Mouse (Mus musculus) granulocyte monocyte progenitor cell, adult 5-6 weeks (primary cell): ENCODE results near the gene Vgll4. TPM values are rescaled to one million over a fixed set of nuclear protein-coding genes. Genes with fewer than 3 reads are reported as not detected.
"Not testable (repeated sequence)": the region's sequence is repeated elsewhere in the genome, so short reads cannot be mapped to it uniquely, and the experiment has no call there.

Source experiments
- ATAC-seq: replicated peaks from 2 replicates; pipeline ENCODE4 v1.8.0; 2016; ENCODE audit warnings: mild to moderate bottlenecking, moderate TSS enrichment, inconsistent platforms; ENCODE audit not compliant: poor library complexity, severe bottlenecking
- total RNA-seq, 2 experiments: library from RNA; stranded (forward) in 1 of 2; stranded (reverse) in 1 of 2; fragments of 200-712, 200-1000 nt in 1 of 2; fragments of >200 nt in 1 of 2; fragmentation: Nextera tagmentation in 1 of 2; gene quantifications; 2 replicates each; pipeline ENCODE4 v1.2.3; 2014 to 2017

Vgll4 gene
- total RNA-seq, 2 experiments from 2014 or later = 16.5 to 16.9 TPM

DNA sequence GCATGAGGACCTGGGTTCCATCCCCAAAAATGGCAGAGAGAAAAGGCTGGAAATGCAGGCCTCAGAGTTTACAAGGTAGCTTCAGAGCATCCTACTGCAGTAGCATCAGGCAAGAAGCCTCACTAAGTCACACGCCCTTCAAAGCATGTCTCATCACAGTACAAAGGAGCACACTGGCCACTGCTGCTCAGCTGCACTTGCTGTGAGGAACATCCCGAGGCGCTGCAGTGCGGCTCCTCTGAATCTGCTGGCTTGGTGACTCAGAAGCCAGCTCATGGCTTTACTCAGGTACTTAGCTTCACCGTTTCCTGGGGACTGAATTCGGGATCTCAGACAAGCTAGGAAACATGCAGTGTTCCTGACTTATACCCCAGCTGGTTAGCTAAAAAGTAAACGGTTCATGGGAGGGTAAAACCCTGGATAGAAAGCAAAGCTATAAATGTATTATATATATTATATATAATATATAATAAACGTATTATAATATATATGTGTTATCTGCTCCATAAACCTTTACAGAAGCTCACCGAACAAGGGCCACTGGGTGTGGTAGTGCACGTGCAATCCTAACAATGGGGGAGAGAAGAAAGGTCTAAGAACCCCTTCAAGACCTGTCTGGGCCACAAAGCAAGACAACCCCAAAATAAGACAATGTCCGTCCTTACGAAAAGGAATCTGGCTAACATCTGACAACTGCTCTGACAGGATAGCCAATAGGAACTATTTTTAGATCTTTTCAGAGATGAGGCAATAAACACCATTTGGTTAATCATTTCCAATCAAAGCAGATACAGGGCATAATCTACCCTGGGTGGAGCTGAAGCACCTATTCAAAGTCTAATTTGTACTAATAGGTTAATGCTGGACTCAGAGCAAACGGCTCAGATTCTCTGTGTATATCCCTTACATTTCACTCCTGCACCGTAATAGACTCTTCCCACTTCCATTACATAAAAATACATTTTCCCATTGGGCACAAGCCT is 25.0 kb downstream of the Vgll4 start:
- ATAC-seq = no peak

DNA sequence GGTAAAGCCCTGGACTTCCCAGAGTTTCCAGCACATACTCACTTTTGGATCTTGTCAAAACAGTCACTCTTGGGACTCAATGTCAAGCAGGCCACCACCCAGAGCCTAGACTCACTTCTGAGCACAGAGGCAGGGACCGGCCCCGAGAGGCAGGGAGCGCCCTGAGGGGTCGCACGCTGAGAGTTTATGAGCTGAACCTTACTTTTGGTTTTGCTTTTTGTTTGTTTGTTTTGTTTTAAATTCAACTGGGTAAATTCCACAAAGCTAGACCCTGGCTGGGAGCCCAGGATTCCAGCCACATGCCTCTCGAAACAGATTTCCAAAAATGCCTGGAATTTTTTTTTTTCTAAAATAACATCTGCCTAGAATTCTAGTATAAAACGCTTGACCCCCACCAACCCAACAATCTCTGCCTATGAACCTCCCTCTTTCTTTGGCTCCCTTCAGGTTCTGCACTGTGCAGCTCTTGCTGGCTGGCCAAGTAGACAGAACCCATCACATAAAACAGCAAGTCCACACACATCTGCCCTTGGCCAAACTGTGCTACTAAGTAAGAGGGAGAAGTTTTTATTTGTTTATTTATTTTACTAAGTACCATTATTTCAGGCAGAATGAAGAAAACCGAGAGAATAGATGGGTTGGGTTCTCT is 28.5 kb downstream of the Vgll4 start:
- ATAC-seq = no peak

DNA sequence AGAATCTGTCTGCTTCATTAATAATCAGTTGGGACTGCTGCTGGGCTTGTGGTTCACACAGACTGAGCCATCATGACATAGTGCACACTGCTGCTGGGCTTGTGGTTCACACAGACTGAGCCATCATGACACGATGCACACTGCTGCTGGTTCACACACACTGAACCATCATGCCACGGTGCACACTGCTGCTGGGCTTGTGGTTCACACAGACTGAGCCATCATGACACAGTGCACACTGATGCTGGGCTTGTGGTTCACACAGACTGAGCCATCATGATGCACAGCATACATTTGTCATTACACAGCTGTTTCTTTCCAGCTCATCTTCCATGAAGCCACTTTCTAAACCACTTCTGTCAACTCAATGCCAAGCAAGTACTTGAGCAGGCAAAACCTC is 30.1 kb downstream of the Vgll4 start:
- no peak for ATAC-seq

DNA sequence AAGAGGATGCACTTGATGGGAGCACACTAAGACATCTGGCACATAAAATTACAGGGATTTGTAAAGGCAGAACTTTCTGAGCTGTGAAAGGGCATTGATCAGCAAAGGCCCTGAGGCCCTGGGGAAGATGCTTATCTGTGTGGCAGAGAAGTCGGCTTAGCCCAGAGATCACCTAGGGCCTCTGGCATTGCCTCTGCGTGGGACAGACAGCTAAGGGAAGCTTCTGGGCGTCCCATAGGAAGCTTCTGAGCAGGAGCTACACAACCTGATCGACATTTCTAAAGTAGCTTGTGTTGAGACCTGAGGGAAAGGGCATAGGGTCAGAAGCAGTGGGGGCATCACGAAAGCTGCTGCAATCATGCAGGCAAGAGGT is 32.9 kb downstream of the Vgll4 start:
- ATAC-seq = no peak

DNA sequence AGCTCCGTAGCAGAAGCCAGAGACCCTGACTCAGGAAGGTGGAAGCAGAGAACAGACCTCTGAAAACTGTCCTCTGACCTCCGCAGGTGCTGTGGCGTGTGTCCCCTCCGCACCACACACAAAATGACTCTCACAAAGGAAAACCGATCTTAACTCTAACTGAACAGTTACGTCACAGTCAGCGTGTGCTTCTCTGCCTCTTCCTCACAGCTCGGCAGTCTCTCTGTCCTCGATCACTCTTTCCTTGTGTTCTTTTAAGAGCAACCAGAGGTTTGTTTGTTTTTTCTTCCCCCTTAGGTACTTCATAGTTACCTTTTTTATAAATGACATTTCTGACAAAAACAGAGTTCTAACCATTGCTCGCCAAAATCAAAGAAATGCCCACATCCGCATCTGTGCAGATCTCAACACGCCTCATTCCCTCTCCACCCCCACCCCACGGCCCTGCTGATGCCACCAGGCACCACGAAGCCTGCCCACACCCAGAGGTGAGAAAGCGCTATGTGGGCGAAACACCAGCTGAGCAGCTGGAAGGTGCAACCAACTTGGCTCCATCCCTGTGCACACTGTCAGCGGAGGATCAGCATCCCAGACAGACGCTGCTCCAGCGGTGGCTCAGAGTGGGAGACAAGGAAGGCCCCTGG is 33.4 kb downstream of the Vgll4 start:
- ATAC-seq = no peak

DNA sequence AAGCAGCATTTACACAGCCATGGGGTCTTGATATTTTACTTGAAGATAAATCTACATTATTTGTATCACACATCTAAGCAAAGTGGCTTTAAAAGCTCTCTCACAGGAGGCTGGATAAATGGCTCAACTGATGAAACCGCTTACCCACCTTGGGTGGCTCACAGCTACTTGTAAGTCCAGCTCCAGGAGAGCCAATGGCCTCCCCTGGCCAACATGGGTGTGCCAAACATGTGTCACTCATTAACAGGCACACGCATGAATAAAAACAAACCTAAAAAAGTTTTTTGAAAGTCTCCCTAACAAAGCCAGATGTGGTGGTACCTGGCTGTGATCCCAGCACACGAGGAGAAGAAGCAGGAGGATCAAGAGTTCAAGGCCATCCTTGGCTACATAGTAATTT is 34.4 kb downstream of the Vgll4 start:
- ATAC-seq = no peak

DNA sequence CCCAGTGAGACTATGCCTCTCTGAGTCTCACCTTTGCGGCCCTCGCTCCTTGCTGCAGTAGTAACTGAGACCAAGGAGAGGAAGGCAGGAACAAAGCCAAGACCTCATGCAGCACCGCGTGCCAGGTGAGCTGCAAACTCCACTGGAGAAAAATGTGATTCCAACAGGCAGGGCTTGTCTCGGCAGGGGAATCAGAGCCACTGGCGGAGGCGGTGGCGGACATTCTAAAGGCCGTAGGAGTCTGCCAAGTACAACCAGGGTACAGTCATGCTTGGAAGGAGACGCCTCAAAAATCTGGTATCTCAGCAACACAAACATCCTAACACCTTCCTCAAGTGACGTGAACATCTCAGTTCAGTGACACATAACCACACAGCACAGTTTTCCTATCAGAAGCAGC is 35.7 kb downstream of the Vgll4 start:
- ATAC-seq = no peak

DNA sequence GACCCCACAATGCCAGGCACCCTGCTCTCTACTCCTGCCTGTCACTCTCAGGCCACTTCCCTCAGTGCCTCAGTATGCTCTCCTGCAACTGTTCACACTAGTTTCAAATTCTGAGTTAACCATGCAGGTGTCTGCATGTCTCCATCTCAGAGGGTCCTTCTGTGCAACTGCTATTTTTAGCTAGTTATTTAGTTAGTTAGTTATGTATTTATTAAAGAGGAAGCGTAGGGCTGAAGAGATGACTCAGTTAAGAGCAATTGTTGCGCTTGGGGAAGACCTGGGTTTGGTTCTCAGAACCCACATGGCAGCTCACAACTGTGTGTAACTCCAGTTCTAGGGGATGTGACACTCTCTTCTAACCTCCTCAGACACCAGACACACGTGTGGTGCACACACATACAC is 36.8 kb downstream of the Vgll4 start:
- no peak for ATAC-seq

DNA sequence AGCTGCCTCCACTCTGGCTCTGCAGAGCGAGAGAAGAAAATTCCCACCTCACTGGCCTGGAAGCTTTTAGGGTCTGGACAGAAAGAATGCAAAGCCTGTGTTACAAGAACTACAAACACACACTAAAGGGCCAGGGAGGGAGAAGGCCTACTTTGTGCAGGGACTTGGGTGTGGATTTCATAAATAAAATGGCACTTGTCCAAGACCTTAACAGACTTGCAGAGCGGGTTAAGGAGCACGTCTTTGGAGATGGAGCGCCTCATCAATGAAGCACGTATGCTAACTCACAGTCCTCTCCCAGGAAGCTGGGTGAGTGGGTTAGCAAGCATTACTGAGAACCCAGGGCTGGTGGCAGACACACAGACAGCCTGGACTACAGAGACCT is 37.7 kb downstream of the Vgll4 start:
- no peak for ATAC-seq

DNA sequence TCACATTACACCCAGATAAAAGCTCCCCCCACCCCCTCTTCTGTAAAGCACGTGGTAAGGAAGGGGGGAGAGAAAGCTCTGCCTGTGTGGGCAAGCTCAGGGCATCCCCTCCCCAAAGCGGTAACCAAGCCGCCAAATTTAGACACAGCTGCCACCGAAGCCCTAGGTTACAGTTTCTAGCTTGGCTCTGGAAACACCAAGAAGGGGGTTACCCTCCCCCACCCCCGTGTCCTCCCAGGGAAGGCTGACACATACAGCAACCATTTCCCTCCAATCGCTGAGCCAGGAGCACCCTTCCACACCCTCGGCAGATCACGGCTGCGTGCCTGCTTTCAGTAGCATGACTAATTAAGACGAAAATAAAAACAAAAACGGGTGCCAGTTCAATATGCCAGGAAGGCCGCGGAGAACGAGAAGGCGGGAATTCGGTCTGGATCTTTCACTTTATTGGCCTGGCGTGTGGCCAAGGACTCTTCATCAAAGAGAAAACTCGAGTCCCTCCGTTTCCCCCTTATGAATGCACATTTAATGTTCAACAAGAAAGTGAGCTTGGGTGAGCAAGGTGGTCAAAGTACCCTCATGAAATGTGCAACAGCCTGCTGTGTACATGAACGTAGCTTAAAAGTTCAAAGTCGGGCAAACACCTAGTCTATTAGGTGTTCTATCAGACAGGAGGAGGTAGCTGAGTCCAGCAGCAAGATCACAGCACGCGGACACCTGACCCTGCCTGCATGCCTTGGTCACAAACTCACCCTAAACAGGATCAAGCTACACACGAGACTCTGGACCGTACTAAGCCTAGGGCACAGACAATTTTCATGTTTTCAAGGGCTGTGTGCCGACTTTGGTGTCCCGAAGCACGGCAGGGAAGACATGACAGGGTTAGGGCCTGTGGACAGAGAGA is 38.3 kb downstream of the Vgll4 start:
- no peak for ATAC-seq

DNA sequence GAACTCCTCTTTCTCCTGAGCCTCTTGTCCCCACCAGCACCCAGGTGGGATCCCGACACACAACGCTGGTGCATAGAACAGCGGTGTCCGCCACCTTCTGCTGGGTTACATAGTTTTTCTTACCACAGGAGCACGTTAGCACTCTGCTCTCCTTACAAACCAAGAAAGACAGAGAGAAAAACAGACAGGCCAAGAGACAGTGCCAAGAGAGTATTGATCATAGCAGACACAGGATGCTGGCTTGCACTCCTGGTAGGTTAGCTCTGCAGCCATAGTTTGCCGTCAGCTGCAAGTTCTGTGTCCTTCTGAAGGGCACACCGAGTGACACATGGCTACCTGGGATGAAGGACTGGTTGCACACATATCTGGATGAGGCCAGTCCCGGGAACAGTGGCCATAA is 39.1 kb downstream of the Vgll4 start:
- no peak for ATAC-seq

DNA sequence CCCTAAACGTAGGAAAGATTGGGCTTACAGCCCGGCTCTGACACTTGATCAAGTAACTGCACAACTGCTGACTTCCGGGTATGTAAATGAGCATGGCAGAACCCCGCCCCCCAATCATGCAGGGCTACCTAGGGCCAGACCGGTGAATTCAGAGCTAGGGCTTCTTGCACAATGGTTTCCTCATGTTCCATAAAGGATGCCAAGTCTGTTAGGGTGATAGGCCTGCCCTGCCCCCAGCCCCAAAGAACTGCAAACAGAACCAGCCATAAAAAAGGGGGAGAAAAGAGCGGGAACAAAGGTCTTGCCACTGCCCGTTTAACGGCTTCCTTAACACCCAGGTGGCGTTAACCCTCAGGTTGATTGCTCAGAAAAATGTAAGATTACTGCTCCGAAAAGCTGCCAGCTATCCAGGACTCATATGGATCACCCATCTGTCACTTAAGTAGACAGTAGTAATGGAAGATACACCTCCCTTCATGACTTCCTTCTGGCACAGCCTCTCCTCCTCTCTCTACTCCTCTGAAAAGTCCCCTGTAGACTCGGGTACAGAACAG is 39.7 kb downstream of the Vgll4 start:
- peak; percentile 80 for ATAC-seq

DNA sequence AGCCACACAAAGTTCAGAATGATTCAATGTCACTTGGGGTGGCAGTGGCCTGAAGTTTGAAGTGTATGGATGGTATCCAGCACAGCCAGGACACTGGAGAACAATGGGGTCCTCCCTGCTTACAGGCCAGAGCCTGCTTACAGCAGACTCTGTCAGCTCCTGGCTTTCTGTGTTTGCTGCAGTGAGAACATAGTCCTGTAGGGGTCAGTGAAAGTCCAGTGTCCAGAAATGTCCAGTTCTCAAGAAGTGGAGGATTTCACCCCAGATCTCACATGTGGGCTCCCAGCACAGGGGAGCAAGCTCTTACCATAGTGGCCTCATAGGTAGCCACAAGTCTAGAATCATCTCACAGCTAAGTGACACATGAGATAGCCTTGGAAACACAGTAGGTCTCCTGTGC is 40.4 kb downstream of the Vgll4 start:
- ATAC-seq = peak; percentile 40

DNA sequence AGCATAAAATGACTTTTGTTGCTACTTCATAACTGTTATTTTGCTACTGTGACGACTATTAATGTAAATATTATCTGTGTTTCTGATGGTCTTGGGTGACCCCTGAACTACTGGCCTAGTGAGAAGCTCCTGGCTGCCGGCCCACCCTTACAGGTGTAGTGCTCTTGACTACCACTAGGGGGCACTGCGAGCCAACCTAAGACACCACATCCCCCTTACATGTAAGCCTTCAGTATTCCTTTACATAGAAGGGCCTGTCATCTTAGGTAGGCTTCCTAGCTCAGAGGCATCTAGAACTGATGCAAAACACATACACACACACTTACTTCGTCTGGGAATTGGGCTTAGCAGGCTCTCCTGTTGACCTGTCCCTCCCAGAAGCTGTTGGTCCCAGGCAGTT is 41.3 kb downstream of the Vgll4 start:
- peak; percentile 66 for ATAC-seq

DNA sequence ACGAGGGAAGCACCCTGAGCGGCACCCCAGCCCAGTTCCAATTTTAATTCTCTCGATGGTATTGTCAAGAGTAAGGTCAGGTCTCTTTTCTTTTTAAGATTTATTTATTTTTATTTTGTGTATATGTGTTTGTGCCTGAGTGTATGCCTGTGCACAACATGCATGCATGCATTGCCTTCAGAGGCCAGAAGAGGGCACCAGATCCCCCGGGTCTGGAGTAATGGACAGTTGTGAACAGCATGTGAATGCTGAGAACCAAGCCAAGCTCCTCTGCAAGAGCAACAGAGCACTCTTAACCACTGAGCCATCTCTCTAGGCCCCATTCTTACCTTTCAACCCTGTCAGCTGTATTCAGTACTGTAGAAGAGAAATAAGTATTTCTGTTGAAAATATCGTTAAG is 42.4 kb downstream of the Vgll4 start:
- ATAC-seq = no peak

DNA sequence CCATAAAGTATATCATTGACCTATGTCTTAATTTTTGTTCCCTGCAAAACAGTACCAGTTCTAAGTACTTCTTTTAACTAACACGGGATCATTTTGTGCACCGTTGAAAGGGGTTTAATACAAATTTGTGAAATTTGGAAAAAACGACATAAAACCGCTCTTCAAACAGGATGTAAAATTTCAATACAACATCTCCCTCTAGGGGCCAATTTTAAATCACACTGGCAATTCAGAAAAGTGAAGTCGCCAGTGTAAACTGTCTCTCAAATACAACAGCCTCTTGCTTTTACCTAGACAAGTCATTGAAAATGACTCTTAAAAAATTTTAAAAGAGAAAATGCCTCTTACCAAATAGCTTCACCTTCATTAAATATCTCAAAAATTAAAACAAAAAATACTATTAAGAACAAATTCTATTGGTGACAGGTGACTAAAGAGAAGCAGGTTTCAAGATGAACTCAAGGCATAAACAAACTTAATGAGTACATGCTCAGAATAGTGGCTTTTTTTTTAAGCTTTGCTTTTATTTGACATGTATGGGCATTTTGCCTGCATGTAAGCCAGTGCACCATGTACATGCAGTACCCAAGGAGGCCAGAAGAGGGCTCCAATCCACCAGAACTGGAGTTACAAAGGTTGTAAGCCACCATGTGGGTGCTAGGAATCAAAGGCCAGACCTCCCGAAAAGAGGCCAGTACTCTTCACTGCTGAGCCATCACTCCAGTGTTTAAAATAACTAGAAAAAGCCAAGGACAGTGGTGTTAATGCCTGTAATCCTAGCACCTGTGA is 43.2 kb downstream of the Vgll4 start:
- no peak for ATAC-seq

DNA sequence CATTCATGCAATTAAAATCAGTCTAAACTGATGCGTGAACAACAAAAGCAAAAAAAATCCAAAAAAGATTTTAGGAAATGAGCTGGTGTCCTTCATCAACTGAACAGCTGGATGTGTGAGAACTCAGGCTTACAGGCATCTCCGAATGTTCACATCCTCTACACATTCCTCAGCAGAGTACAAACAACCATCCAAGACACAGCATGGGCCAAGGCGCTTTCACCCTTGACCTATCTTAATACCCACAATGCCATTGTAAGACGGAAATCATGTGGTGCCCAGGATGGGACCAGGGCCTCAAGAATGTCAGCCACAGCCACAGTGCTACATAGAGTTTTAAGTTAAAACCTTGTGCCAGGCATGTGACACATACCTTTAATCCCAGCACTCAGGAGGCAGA is 44.6 kb downstream of the Vgll4 start:
- no peak for ATAC-seq

DNA sequence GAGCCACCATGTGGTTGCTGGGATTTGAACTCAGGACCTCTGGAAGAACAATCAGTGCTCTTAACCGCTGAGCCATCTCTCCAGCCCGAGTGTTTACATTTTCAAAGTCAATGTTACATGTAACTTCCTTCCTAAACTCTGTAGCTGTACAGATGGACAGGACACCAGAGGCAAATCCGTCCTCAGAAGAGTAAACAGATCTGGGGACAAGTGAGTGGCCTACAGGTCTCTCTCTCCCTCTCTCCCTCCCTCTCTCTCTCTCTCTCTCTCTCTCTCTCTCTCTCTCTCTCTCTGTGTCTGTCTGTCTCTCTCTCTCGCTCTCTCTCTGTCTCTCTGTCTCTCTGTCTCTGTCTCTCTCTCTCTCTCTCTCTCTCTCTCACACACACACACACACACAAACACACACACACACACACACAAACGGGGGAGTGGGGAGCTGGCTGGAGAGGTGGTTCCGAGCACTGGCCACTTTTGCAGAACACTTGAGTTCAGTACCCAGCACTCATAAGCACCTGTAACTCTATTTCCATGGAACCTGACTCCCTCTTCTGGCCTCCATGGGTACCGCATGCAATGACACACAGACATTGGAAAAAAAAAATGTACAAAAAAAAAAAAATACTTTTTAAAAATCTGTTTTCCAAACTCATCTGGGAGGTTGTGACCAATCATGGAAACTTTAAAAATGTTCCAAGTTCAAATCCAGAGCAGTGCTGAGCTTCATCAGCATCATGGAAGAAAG is 47.3 kb downstream of the Vgll4 start:
- not testable (repeated sequence) for ATAC-seq
